Mouse (Mus musculus) neural tube, embryonic 15.5 days (tissue): ENCODE measurements at regions not wholly inside any gene's neighbourhood (a gene's known extent, or its start where the extent isn't known, plus 50 kb on each side); places are given as distances from the start of the nearest gene placed in this dataset.

Source experiments
- ATAC-seq: fragments of 200-750 bp; cut with Nextera tagmentation; 2 replicates; pipeline ENCODE4 v1.8.0; 2017; ENCODE audit warnings: mild to moderate bottlenecking, moderate TSS enrichment, moderate library complexity; ENCODE audit not compliant: low FRiP score
- H3K27ac ChIP-seq: fragments of 300-500 bp; sonication (generic); replicated peaks from 2 replicates; pipeline ENCODE4 v1.5.1; 2015; ENCODE audit warnings: mild to moderate bottlenecking, inconsistent platforms
- H3K27me3 ChIP-seq: fragments of 300-500 bp; sonication (generic); replicated peaks from 2 replicates; pipeline ENCODE4 v1.6.1; 2015; ENCODE audit warnings: inconsistent platforms
- H3K36me3 ChIP-seq: fragments of 300-500 bp; sonication (generic); 2 replicates; pipeline ENCODE4 v1.6.1; 2015; ENCODE audit warnings: inconsistent platforms
- H3K4me1 ChIP-seq: fragments of 300-500 bp; sonication (generic); 2 replicates; pipeline ENCODE4 v1.6.1; 2015; ENCODE audit warnings: inconsistent platforms
- H3K4me2 ChIP-seq: fragments of 300-500 bp; sonication (generic); 2 replicates; pipeline ENCODE4 v1.6.1; 2015; ENCODE audit warnings: inconsistent platforms, mild to moderate bottlenecking, moderate library complexity
- H3K4me3 ChIP-seq: fragments of 300-500 bp; sonication (generic); replicated peaks from 2 replicates; pipeline ENCODE4 v1.5.1; 2015; ENCODE audit warnings: mild to moderate bottlenecking, inconsistent platforms
- H3K9ac ChIP-seq: fragments of 300-500 bp; sonication (generic); replicated peaks from 2 replicates; pipeline ENCODE4 v1.6.1; 2015; ENCODE audit warnings: mild to moderate bottlenecking, inconsistent platforms
- H3K9me3 ChIP-seq: fragments of 300-500 bp; sonication (generic); replicated peaks from 2 replicates; pipeline ENCODE4 v1.6.1; 2016; ENCODE audit warnings: inconsistent platforms
- WGBS: fragments of 180-500 bp; shearing (Covaris S2); methylation state at CpG from one replicate; pipeline ENCODE4 v1.1.7; 2015; ENCODE audit warnings: mixed read lengths; 5-methylcytosine and 5-hydroxymethylcytosine counted together

DNA sequence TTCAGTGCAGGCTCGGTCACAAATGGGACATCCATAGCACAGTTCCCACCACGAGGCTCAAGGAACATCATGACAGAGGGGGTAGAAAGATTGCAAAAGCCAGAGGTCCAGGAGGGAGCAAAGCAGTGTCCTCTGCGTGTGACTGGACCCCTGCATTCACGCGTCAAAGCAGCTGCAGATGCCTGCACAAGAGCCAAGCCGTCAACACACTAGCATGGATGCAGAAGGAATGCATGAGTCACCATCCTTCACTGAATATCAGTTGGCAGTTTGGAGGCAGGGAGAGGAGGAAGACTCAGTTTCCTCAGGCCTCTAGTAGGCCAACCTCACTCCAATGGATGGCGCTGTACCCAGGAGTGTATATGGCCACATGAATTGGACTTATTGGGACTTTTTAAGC lies 130.0 kb upstream of the N6amt1 start:
- H3K36me3 ChIP-seq = no peaks in the 10 kb centered on the region
- WGBS = 90% methylated on average over 7 of the region's 7 CpGs

GRCm38 (mm10) chr16:87220611-87221010 lies 133.4 kb upstream of the N6amt1 start:
- no peak for ATAC-seq
- Histone ChIP-seq H3K4me1 (no peaks in the 10 kb centered on the region), H3K27me3 (no peaks in the 10 kb centered on the region), H3K9ac (no peak overlapping the region), H3K4me2 (no peak overlapping the region), H3K4me3 (no peak overlapping the region), H3K36me3 (no peaks in the 10 kb centered on the region), H3K9me3 (no peaks in the 10 kb centered on the region), H3K27ac (no peak overlapping the region)
- WGBS = 97% methylated on average over 5 of the region's 5 CpGs

More for the DNA sequence above, 130.0 kb upstream of the N6amt1 start:
- Histone ChIP-seq H3K27ac (no peak overlapping the region), H3K27me3 (no peaks in the 10 kb centered on the region), H3K4me1 (no peaks in the 10 kb centered on the region), H3K9ac (no peak overlapping the region), H3K4me2 (no peak overlapping the region), H3K9me3 (no peaks in the 10 kb centered on the region), H3K4me3 (no peak overlapping the region)
- ATAC-seq = no peak

GRCm38 (mm10) chr16:87220201-87220600 lies 133.8 kb upstream of the N6amt1 start:
- Histone ChIP-seq H3K27ac (no peak overlapping the region), H3K36me3 (no peaks in the 10 kb centered on the region), H3K27me3 (no peaks in the 10 kb centered on the region), H3K4me2 (no peak overlapping the region), H3K9ac (no peak overlapping the region), H3K4me3 (no peak overlapping the region), H3K9me3 (no peaks in the 10 kb centered on the region), H3K4me1 (no peaks in the 10 kb centered on the region)
- 77% methylated on average over 4 of the region's 4 CpGs for WGBS
- ATAC-seq = no peak

- H3K4me2 ChIP-seq = no peak overlapping the region
- no peaks in the 10 kb centered on the region for H3K9me3 ChIP-seq
- no peaks in the 10 kb centered on the region for H3K36me3 ChIP-seq
- H3K4me3 ChIP-seq = no peak overlapping the region
- 65% methylated on average over 1 of the region's 1 CpGs for WGBS
- no peak overlapping the region for H3K9ac ChIP-seq
- H3K27ac ChIP-seq = no peak overlapping the region
- H3K4me1 ChIP-seq = no peaks in the 10 kb centered on the region
- no peaks in the 10 kb centered on the region for H3K27me3 ChIP-seq
- no peak for ATAC-seq
These were observed 146.1 kb upstream of the N6amt1 start for GRCm38 (mm10) chr16:87207875-87208274.

DNA sequence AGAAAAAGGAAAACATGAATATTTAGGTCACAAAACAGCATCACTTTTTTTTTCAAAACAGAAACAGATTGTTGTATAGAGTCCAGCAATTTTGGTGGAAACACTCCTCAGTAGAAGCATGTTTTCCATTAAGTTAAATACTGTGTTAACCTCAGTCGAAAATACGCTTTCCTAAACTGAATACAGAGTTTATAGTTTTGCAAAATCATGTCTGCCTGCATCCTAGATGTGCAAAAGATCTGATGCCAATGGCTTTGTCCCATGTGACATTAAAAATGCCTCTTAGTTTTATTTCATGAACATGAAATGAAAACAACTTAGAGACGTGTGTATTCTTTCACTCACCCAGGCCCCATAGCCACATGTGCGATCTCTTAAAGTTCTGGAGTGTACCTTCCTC lies 163.5 kb upstream of the N6amt1 start:
- no peak for ATAC-seq

DNA sequence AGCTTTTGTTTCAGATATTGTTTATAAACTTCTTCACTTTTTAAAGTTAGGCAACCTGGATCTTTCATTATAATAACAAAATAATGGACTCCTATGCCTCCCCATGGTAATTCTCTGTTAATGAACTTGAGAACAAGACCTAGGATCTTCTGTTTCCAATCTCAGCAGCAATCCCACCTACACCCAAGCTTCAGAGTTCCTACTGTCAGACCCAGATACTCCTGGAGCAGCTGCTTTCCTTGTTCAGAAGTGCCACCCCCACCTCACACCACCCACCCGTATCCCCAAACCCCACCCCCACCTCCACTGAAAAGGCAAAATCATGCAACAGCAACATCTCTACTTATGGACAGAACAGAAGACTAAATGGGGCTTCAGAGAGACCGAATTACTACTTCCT lies 165.2 kb upstream of the N6amt1 start:
- Histone ChIP-seq H3K27ac (no peak overlapping the region), H3K9ac (no peak overlapping the region), H3K36me3 (no peaks in the 10 kb centered on the region), H3K27me3 (no peaks in the 10 kb centered on the region), H3K9me3 (no peaks in the 10 kb centered on the region), H3K4me1 (no peaks in the 10 kb centered on the region), H3K4me3 (no peak overlapping the region), H3K4me2 (no peak overlapping the region)
- ATAC-seq = no peak
- 87% methylated on average over 2 of the region's 2 CpGs for WGBS

More for the DNA sequence above, 163.5 kb upstream of the N6amt1 start:
- WGBS = 95% methylated on average over 4 of the region's 4 CpGs
- no peak overlapping the region for H3K9ac ChIP-seq
- no peaks in the 10 kb centered on the region for H3K36me3 ChIP-seq
- H3K9me3 ChIP-seq = no peaks in the 10 kb centered on the region
- no peak overlapping the region for H3K4me2 ChIP-seq
- H3K4me3 ChIP-seq = no peak overlapping the region
- H3K4me1 ChIP-seq = no peaks in the 10 kb centered on the region
- H3K27ac ChIP-seq = no peak overlapping the region
- no peaks in the 10 kb centered on the region for H3K27me3 ChIP-seq

DNA sequence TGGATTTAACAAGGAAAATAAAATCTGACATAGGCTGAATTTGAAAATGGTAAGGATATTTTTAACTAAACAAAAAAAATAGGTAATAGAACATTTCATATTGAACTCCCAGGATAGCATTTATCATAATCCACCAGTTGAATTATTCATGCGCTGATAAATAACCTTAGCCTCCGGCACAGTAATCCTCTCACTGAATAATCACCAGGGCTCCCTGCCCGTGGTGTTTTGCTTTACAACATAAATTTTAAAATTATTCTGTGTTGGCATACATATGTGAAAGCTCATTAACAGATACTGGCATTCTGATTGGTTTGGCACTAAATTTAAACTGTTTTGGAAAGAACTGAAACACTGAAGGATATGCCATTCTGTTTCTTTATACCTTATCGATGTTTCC lies 181.6 kb upstream of the N6amt1 start:
- H3K4me3 ChIP-seq = no peak overlapping the region
- no peak overlapping the region for H3K4me2 ChIP-seq
- H3K9me3 ChIP-seq = no peaks in the 10 kb centered on the region
- no peak overlapping the region for H3K9ac ChIP-seq
- no peaks in the 10 kb centered on the region for H3K36me3 ChIP-seq
- H3K27ac ChIP-seq = no peak overlapping the region
- 59% methylated on average over 4 of the region's 4 CpGs for WGBS
- H3K4me1 ChIP-seq = no peaks in the 10 kb centered on the region
- no peaks in the 10 kb centered on the region for H3K27me3 ChIP-seq
- peak; percentile 57; the same call in 1 of the 2 replicates for ATAC-seq

DNA sequence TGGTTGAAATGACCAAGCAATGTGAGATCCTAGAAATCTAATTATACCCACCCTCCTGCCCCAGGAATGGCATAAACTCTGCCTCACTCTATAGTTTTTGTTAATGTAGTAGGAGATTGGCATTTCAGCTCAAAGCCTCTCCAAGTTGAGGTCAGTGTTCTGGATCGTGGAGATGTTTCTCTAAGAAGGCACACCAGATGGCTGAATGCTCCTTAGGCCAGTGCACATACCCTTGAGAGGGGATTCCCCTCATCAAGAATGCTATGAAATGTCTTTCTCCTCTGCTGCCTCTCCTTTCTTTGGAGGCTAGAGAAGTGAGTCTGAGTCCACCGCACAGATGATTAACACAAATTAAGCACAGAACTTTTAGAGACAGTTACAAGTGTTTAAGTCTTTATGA lies 214.7 kb upstream of the N6amt1 start:
- ATAC-seq = no peak
- no peak overlapping the region for H3K4me3 ChIP-seq
- no peaks in the 10 kb centered on the region for H3K36me3 ChIP-seq
- no peak overlapping the region for H3K4me2 ChIP-seq
- H3K27ac ChIP-seq = no peak overlapping the region
- no peaks in the 10 kb centered on the region for H3K27me3 ChIP-seq
- H3K4me1 ChIP-seq = no peaks in the 10 kb centered on the region
- 85% methylated on average over 2 of the region's 2 CpGs for WGBS
- H3K9ac ChIP-seq = no peak overlapping the region
- no peaks in the 10 kb centered on the region for H3K9me3 ChIP-seq

DNA sequence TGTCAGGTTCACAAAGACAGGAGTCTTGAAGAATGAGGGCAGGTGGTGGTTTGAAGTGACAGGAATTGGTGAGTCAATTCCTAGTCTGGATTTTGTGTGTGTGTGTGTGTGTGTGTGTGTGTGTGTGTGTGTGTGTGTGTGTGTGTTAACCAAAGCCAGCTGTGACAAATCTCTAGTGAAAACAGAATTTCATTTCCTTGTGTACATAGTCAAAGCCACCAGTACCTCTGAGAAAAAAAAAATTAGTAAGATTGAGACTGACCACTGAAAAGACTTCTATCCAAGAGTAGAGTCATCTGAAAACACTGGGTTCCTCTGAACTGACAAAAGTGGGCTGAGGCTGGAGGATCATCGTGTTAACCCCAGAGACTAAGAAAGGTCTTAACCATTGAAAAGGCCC lies 217.5 kb upstream of the N6amt1 start:
- H3K27ac ChIP-seq = no peak overlapping the region
- H3K9ac ChIP-seq = no peak overlapping the region
- H3K9me3 ChIP-seq = no peaks in the 10 kb centered on the region
- H3K4me3 ChIP-seq = no peak overlapping the region
- H3K27me3 ChIP-seq = no peaks in the 10 kb centered on the region
- ATAC-seq = no peak
- no peak overlapping the region for H3K4me2 ChIP-seq
- WGBS = 92% methylated on average over 1 of the region's 1 CpGs
- no peaks in the 10 kb centered on the region for H3K4me1 ChIP-seq
- H3K36me3 ChIP-seq = no peaks in the 10 kb centered on the region

GRCm38 (mm10) chr16:87134452-87134851 lies 219.5 kb upstream of the N6amt1 start:
- Histone ChIP-seq H3K9me3 (no peaks in the 10 kb centered on the region), H3K4me3 (no peak overlapping the region), H3K27ac (no peak overlapping the region), H3K9ac (no peak overlapping the region), H3K4me1 (no peaks in the 10 kb centered on the region), H3K27me3 (no peaks in the 10 kb centered on the region), H3K4me2 (no peak overlapping the region), H3K36me3 (no peaks in the 10 kb centered on the region)
- ATAC-seq = no peak

DNA sequence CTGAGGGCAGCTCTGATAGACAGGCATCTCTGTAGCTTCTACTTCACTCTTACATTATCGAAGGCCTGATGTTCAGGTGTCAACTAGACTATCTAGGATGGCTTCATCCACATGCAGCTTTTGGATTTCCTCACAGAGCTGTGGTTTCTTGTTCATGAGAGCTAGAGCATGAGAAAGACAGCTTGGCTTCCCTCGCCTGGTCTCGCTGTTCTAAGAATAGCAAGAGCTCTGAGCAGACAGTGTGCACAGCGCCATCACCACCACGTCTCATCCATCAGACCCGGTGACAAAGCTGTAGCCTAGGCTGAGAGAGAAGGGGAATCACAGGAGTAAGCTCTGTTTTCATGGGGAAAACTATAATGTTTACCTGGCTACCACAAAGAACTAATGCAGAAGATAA lies 220.1 kb upstream of the N6amt1 start:
- WGBS = 87% methylated on average over 6 of the region's 6 CpGs
- H3K27me3 ChIP-seq = no peaks in the 10 kb centered on the region
- H3K4me2 ChIP-seq = no peak overlapping the region
- ATAC-seq = no peak
- H3K4me1 ChIP-seq = no peaks in the 10 kb centered on the region
- H3K27ac ChIP-seq = no peak overlapping the region
- no peak overlapping the region for H3K9ac ChIP-seq
- H3K4me3 ChIP-seq = no peak overlapping the region
- no peaks in the 10 kb centered on the region for H3K36me3 ChIP-seq
- no peaks in the 10 kb centered on the region for H3K9me3 ChIP-seq

- H3K9me3 ChIP-seq = no peaks in the 10 kb centered on the region
- no peak for ATAC-seq
- H3K27me3 ChIP-seq = no peaks in the 10 kb centered on the region
- WGBS = 83% methylated on average over 4 of the region's 4 CpGs
- no peaks in the 10 kb centered on the region for H3K4me1 ChIP-seq
- H3K4me2 ChIP-seq = no peak overlapping the region
- H3K36me3 ChIP-seq = no peaks in the 10 kb centered on the region
- H3K27ac ChIP-seq = no peak overlapping the region
- H3K4me3 ChIP-seq = no peak overlapping the region
- H3K9ac ChIP-seq = no peak overlapping the region
These were observed 221.9 kb upstream of the N6amt1 start for GRCm38 (mm10) chr16:87132082-87132481.
